Mouse (Mus musculus): ENCODE results near the gene Krt80. TPM values are rescaled to one million over a fixed set of nuclear protein-coding genes. Genes with fewer than 3 reads are reported as not detected.

Krt80 gene
- total RNA-seq, 2 experiments from 2014 or later, result not detected

DNA sequence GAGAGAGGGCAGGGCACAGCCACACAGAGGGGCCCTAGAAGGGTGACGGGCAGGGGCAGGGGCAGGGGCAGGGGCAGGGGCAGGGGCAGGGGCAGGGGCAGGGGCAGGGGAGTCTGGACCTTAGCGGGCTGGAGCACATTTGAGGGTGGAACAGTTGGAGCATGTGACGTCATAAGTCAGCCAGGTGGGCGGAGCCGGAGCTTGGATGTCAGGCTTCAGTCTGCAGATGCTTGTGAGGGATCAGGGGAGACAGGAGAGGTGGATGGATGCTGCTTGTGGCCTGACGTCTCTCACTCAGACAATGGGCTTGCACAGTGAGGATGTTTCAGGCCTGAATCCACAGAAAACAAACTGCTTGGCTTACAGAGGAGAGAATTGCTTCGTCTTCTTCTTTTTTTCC lies 71.4 kb downstream of the Krt80 start:
- ATAC-seq (replicated peaks; ENCODE audit: low FRiP score, low TSS enrichment, poor library complexity, severe bottlenecking), result no peak

GRCm38 (mm10) chr15:101297988-101298387 lies 72.0 kb downstream of the Krt80 start:
- no peak for ATAC-seq (replicated peaks; ENCODE audit: low FRiP score, low TSS enrichment, poor library complexity, severe bottlenecking)

Other genes with a start within 250 kb of the Krt80 start
- gene Acvrl1, start 241.6 kb downstream of the Krt80 start, total RNA-seq (2014; fragmentation: Nextera tagmentation), result not detected in 2 replicates
- 3.3 TPM in 1 of 2 replicates, not detected in the other for gene Acvrl1, start 241.6 kb downstream of the Krt80 start, total RNA-seq (2017)
- gene Acvr1b, start 196.1 kb downstream of the Krt80 start, total RNA-seq (2014; fragmentation: Nextera tagmentation), result 1.4 and 2.8 TPM in 2 replicates
- gene Acvr1b, start 196.1 kb downstream of the Krt80 start, total RNA-seq (2017), result 1.0 and 2.7 TPM in 2 replicates
- 0.17 TPM in 1 of 2 replicates, not detected in the other for gene Grasp, start 146.0 kb downstream of the Krt80 start, total RNA-seq (2014; fragmentation: Nextera tagmentation)
- 0.27 TPM in 1 of 2 replicates, not detected in the other for gene Grasp, start 146.0 kb downstream of the Krt80 start, total RNA-seq (2017)
- gene Nr4a1, start 115.9 kb downstream of the Krt80 start, total RNA-seq (2014; fragmentation: Nextera tagmentation), result 0.66 and 3.2 TPM in 2 replicates
- 15.1 and 16.4 TPM in 2 replicates for gene Nr4a1, start 115.9 kb downstream of the Krt80 start, total RNA-seq (2017)
- 14.7 and 18.0 TPM in 2 replicates for gene Atg101, start 85.9 kb downstream of the Krt80 start, total RNA-seq (2014; fragmentation: Nextera tagmentation)
- gene Atg101, start 85.9 kb downstream of the Krt80 start, total RNA-seq (2017), result 31.7 and 42.1 TPM in 2 replicates
- not detected in 2 replicates for gene 6030408B16Rik, start 77.0 kb downstream of the Krt80 start, total RNA-seq (2014; fragmentation: Nextera tagmentation)
- not detected in 2 replicates for gene 6030408B16Rik, start 77.0 kb downstream of the Krt80 start, total RNA-seq (2017)
- not detected in 2 replicates for gene Krt7, start 40.9 kb upstream of the Krt80 start, total RNA-seq (2014; fragmentation: Nextera tagmentation)
- 3.2 TPM in 1 of 2 replicates, not detected in the other for gene Krt7, start 40.9 kb upstream of the Krt80 start, total RNA-seq (2017)
- gene Krt87, start 68.6 kb upstream of the Krt80 start, total RNA-seq (2014; fragmentation: Nextera tagmentation), result not detected in 2 replicates
- gene Krt87, start 68.6 kb upstream of the Krt80 start, total RNA-seq (2017), result not detected in 2 replicates
- not detected in 2 replicates for gene Krt88, start 77.6 kb upstream of the Krt80 start, total RNA-seq (2014; fragmentation: Nextera tagmentation)
- not detected in 2 replicates for gene Krt88, start 77.6 kb upstream of the Krt80 start, total RNA-seq (2017)
- not detected in 2 replicates for gene Krt81, start 93.6 kb upstream of the Krt80 start, total RNA-seq (2014; fragmentation: Nextera tagmentation)
- gene Krt81, start 93.6 kb upstream of the Krt80 start, total RNA-seq (2017), result not detected in 2 replicates
- not detected in 2 replicates for gene Krt86, start 103.3 kb upstream of the Krt80 start, total RNA-seq (2014; fragmentation: Nextera tagmentation)
- gene Krt86, start 103.3 kb upstream of the Krt80 start, total RNA-seq (2017), result not detected in 2 replicates
- gene Krt83, start 121.3 kb upstream of the Krt80 start, total RNA-seq (2014; fragmentation: Nextera tagmentation), result not detected in 2 replicates
- gene Krt83, start 121.3 kb upstream of the Krt80 start, total RNA-seq (2017), result not detected in 2 replicates
- gene Gm49425, start 147.1 kb upstream of the Krt80 start, total RNA-seq (2014; fragmentation: Nextera tagmentation), result not detected in 2 replicates
- not detected in 2 replicates for gene Gm49425, start 147.1 kb upstream of the Krt80 start, total RNA-seq (2017)
- not detected in 2 replicates for gene Krt84, start 162.7 kb upstream of the Krt80 start, total RNA-seq (2014; fragmentation: Nextera tagmentation)
- not detected in 2 replicates for gene Krt84, start 162.7 kb upstream of the Krt80 start, total RNA-seq (2017)
- not detected in 2 replicates for gene Krt82, start 180.5 kb upstream of the Krt80 start, total RNA-seq (2014; fragmentation: Nextera tagmentation)
- not detected in 2 replicates for gene Krt82, start 180.5 kb upstream of the Krt80 start, total RNA-seq (2017)
- gene Krt90, start 192.8 kb upstream of the Krt80 start, total RNA-seq (2014; fragmentation: Nextera tagmentation), result not detected in 2 replicates
- not detected in 2 replicates for gene Krt90, start 192.8 kb upstream of the Krt80 start, total RNA-seq (2017)
- not detected in 2 replicates for gene Krt75, start 203.7 kb upstream of the Krt80 start, total RNA-seq (2014; fragmentation: Nextera tagmentation)
- not detected in 2 replicates for gene Krt75, start 203.7 kb upstream of the Krt80 start, total RNA-seq (2017)

Measured in megakaryocyte-erythroid progenitor cell, adult 5-6 weeks (primary cell).